Mouse (Mus musculus) heart, postnatal 36 days (tissue): ENCODE measurements around the gene Igsf3. TPM values are rescaled to one million over a fixed set of nuclear protein-coding genes. Genes with fewer than 3 reads are reported as not detected.

Experiments
- DNase-seq, 2 experiments: peaks; one replicate each; pipeline ENCODE4 v3.0.0; 2021 to 2022
- intact Hi-C: fragments of 180-260 bp; cut with DNase I; formaldehyde crosslinking; loops from one replicate; pipeline ENCODE4 v1.15.1; 2025
- total RNA-seq, 2 experiments: library from RNA; stranded (reverse); gene quantifications; 2 replicates each; pipeline ENCODE4 v1.2.3; 2021

Igsf3 gene
- total RNA-seq, 2 experiments from 2014 or later = 9.9 to 13.2 TPM

- DNase-seq = peak in 1 of 2 experiments; percentile 22
- intact Hi-C loops = no loop called here
Measured at GRCm38 (mm10) chr3:101369301-101369881, 7.5 kb upstream of the Igsf3 start.

DNA sequence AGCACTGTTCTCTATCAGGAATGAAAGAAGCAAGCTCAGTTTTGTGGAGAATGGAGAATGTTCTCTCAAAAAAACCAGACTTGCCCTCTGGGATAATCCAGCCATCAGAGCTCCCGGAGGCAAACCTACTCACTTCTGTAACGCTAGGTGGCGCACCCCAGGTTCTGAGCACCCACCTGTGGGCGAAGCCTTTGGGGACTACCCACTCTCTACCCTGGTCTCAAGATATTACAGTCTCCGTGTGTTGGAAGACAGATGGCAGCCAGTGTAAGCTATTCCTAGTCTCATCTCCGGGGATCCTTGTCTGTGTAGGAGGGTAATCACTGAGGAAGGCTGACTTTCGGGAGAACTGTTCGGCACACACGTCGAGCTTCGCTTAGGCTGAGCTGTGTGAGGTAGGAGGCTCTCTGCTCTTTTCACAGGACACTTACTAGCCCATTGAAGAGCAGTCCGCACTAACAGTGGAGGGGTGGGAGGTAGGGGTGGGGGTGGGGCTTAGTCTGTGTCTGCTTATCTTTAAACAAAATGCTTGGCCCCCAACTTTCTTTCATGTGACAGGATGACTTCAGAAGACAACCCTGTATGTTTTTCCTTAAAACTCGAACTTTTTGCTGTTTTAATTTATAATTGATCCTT is 4.4 kb upstream of the Igsf3 start:
- intact Hi-C loops = loop anchor here (1.0 to 5.0 kb wide), 3 partner anchors 90 to 440 kb away; partner anchors contain the start of gene Ttf2
- peak; percentile 61 to 66 for DNase-seq

GRCm38 (mm10) chr3:101377256-101378024 is 557 bp downstream of the Igsf3 start:
- intact Hi-C loops = no loop called here
- no peak for DNase-seq

DNA sequence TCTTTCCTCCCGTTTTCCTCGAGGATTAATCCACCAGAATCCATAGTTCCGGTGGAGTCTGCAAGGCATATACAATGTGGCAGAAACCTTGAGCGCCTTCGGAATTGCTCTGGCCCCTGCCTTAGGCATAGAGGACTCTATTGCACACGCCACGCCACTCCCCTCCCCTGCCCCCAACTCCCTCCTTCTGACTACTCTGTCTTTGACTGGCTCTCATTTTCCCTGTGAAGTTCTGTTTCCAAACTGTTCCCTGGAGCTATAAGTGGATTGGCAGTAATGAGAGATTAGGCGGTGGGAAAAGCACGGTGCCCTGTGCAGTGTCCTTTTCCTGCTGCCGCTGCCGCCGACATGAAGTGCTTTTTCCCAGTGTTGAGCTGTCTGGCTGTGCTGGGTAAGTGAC is 1.2 kb downstream of the Igsf3 start:
- intact Hi-C loops = no loop called here

GRCm38 (mm10) chr3:101379789-101380188 is 2.9 kb downstream of the Igsf3 start:
- peak; percentile 36 to 46 for DNase-seq
- intact Hi-C loops = no loop called here

More for the DNA sequence above, 1.2 kb downstream of the Igsf3 start:
- DNase-seq = peak in 1 of 2 experiments; percentile 41

- intact Hi-C loops = no loop called here
- no peak for DNase-seq
Measured at GRCm38 (mm10) chr3:101381691-101382090, 4.8 kb downstream of the Igsf3 start.

GRCm38 (mm10) chr3:101382751-101383150 is 5.9 kb downstream of the Igsf3 start:
- intact Hi-C loops = no loop called here
- DNase-seq = no peak

DNA sequence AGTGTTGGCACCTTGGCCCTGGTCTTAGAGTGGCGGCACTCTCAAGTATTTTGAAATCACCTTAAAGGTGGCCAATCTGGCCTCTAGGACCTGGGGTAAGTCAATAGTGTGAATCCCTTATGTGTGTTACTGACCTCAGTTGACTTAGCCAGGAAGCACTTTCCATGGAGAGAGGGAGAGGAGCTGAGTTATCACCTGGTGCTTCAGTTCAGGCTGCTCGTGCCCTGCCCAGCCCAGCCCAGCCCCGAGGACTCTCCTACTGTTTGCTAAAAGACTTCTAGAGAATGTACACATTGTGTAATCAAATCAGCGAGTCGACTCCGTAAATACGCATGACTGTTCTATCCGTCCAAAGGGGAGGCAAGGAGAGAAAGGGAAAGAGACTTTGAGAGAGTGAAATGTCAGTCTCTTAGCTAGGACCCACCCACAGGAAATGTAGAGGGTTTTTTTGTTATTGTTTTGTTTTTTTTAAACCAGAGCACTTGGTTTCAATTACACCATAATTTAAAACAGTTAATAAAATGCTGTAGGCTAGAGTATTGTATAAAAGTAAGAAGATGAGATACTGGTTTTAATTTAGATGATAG is 9.6 kb downstream of the Igsf3 start:
- no peak for DNase-seq
- intact Hi-C loops = no loop called here

- no peak for DNase-seq
- intact Hi-C loops = no loop called here
Measured at GRCm38 (mm10) chr3:101387849-101388248, 11.0 kb downstream of the Igsf3 start.

GRCm38 (mm10) chr3:101389566-101389965 is 12.7 kb downstream of the Igsf3 start:
- no peak for DNase-seq
- intact Hi-C loops = no loop called here

- DNase-seq = no peak
- intact Hi-C loops = no loop called here
Measured at GRCm38 (mm10) chr3:101390472-101390871, 13.6 kb downstream of the Igsf3 start.

DNA sequence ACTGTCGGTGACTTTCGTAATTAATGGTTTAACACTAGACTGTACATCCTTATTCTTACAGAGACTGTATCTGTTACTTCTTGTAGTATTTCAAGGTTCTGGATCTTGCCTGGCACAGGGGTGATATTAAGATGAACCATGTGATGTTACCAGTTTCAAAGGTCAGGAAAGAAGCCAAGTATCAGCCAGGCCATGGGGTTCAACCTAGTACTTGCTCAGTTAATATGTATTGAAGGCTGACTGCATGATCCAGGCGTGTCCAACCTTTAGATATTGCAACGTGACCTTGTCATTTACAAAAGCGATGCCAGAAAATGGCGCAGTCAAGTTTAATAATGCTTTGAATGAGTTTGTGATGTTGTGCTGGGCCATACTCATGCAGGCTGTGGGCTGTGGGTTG is 15.1 kb downstream of the Igsf3 start:
- DNase-seq = no peak
- intact Hi-C loops = no loop called here

- DNase-seq = peak; percentile 62 to 67
- intact Hi-C loops = no loop called here
Measured at GRCm38 (mm10) chr3:101393103-101393644, 16.3 kb downstream of the Igsf3 start.

DNA sequence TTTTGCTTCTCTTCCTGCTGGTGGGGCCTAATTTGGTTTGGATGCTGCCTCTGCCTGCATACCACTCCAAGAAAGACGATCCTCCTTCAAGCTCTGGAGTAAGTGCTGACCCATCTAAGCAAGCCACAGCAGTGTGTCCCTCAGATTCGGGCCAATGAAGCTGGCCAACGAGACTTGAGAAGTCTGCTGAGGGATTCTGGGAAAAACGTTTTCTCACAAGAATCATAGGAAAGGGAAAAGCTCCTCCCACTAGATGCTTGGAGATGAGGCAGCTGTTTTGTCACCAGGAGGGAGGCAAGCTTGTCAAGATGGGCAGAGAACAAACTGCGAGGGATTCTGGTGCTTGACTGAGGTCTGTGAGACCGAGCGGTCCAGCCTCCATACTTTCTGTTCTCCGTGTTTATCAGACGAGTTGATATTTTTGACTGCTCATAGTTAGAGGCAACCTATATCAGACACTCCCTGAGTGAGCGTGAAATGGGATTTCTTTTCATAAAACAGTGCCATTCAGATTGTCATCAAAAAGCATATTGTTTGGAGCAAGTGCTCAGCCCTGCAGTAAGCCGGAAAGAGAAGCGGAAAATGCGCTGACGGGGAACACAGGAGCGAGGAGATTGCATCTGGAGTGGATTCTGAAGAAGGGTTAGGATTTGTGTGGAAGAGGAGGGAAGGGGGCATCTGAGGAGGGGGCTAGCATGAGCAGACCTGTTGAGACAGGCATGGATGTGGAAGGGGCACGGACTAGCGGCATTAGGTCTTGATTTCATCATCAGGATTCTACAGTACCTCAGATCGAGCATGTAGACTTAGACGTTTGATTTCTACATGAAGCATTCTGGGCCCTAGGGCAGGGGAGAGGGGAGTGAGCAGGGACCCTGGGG is 17.0 kb downstream of the Igsf3 start:
- intact Hi-C loops = no loop called here
- peak; percentile 49 for DNase-seq

DNA sequence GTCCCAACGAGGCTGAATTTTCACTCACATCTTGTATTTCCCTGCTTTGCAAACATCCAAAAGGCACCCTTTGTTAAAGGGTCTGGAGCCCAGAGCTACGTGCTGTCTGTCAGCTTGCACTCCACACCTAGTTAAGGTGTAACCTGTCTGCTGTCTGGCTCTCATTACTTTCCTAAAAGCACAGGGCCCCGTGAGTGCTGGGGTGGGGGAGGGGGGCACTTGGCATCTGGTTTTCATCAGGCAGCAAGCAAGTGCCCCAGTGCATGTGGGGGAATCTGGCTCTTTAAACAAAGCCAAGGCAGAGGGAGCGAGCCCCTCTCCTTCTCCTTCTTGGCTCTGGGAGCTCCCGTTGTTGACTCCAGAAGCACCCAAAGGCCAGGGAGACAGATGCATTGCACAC is 18.5 kb downstream of the Igsf3 start:
- DNase-seq = no peak
- intact Hi-C loops = no loop called here

- no peak for DNase-seq
- intact Hi-C loops = no loop called here
Measured at GRCm38 (mm10) chr3:101396061-101396460, 19.2 kb downstream of the Igsf3 start.

- intact Hi-C loops = no loop called here
- DNase-seq = no peak
Measured at GRCm38 (mm10) chr3:101396726-101397263, 19.9 kb downstream of the Igsf3 start.

- DNase-seq = no peak
- intact Hi-C loops = no loop called here
Measured at GRCm38 (mm10) chr3:101397422-101397821, 20.5 kb downstream of the Igsf3 start.

DNA sequence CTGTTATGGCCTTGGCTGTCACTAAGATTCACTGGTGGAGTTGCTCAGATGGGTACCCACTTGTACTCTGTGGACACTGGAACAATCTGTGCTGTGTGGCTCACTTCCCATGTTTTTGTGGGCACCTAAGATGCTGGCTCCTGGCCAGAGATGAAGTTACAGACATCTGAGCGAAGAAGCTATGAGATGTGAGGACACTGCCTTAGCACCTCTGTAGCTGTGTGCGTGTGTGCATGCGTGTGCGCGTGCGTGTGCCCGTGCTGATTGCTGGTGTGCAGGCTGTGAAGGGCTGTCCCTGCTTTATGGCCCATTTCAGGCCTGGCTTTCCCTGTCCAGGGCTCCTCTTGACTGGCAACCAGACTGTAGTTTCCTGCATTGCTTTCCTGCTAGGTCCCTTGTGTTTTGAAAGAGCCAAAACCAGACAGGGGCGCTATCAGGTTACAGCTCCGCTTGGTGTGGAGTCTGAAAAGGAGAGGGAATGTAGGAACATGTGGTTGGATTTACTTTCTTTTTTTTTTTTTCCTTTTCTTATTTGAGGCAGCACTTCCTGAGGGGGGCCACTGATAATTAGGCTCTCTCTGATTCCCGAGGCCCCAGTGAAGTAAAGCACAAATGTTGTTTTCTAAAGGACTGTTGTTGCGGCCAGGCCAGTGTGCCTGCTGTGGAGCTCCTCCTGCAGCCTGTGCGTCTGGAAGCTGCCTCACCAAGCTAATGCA is 21.3 kb downstream of the Igsf3 start:
- no peak for DNase-seq
- intact Hi-C loops = no loop called here
